Mouse (Mus musculus) myocyte (in vitro differentiated cells): ENCODE measurements around the gene Gpha2. TPM values are rescaled to one million over a fixed set of nuclear protein-coding genes. Genes with fewer than 3 reads are reported as not detected.

Experiments
- H3K27me3 ChIP-seq: one replicate; pipeline ENCODE4 v1.6.1; 2011; ENCODE audit not compliant: control insufficient read depth, insufficient read depth, insufficient read length
- H3K36me3 ChIP-seq: one replicate; pipeline ENCODE4 v1.6.1; 2011; ENCODE audit not compliant: control insufficient read depth, insufficient read depth
- H3K4me2 ChIP-seq: one replicate; pipeline ENCODE4 v1.6.1; 2011; ENCODE audit warnings: low read depth, control low read depth
- H3K4me3 ChIP-seq: one replicate; pipeline ENCODE4 v1.5.1; 2011; ENCODE audit warnings: mild to moderate bottlenecking, control low read depth, moderate library complexity
- H3K79me2 ChIP-seq: one replicate; pipeline ENCODE4 v1.6.1; 2011; ENCODE audit not compliant: control insufficient read depth, insufficient read depth
- H3ac ChIP-seq: one replicate; pipeline ENCODE4 v1.6.1; 2011; ENCODE audit not compliant: control insufficient read depth, insufficient read length
- CEBPB ChIP-seq: IDR thresholded peaks from 2 replicates; pipeline ENCODE4 v1.6.1; 2011; ENCODE audit warnings: mild to moderate bottlenecking, moderate library complexity; ENCODE audit not compliant: poor library complexity, insufficient read depth, severe bottlenecking
- E2F4 ChIP-seq: IDR thresholded peaks from one replicate; pipeline ENCODE4 v1.6.1; 2011; ENCODE audit warnings: mild to moderate bottlenecking, control low read depth, moderate library complexity; ENCODE audit not compliant: insufficient read depth
- MAX ChIP-seq: IDR thresholded peaks from one replicate; pipeline ENCODE4 v1.6.1; 2011; ENCODE audit warnings: low read depth, mild to moderate bottlenecking, control low read depth
- MYOD1 ChIP-seq, 3 experiments: IDR thresholded peaks; one replicate each; pipeline ENCODE4 v1.6.1; 2011; ENCODE audit warnings: control low read depth in 2 of 3, low read depth in 2 of 3, mild to moderate bottlenecking in 2 of 3, moderate library complexity in 1 of 3; ENCODE audit not compliant: insufficient read length in 2 of 3, control insufficient read depth in 1 of 3
- MYOG ChIP-seq, 3 experiments: IDR thresholded peaks; one replicate each; pipeline ENCODE4 v1.6.1; 2011; ENCODE audit warnings: control low read depth in 2 of 3, low read depth in 2 of 3, mild to moderate bottlenecking in 2 of 3; ENCODE audit not compliant: insufficient read length in 2 of 3, control insufficient read depth in 1 of 3, insufficient read depth in 1 of 3
- POLR2A ChIP-seq: IDR thresholded peaks from one replicate; pipeline ENCODE4 v1.6.1; 2011; ENCODE audit warnings: low read depth, mild to moderate bottlenecking, control low read depth, moderate library complexity; ENCODE audit not compliant: insufficient read length
- POLR2AphosphoS2 ChIP-seq: IDR thresholded peaks from one replicate; pipeline ENCODE4 v1.6.1; 2011; ENCODE audit warnings: low read depth, control low read depth; ENCODE audit not compliant: insufficient read length
- REST ChIP-seq: IDR thresholded peaks from one replicate; pipeline ENCODE4 v1.6.1; 2011; ENCODE audit warnings: mild to moderate bottlenecking, control low read depth, moderate library complexity; ENCODE audit not compliant: insufficient read depth, insufficient read length
- SRF ChIP-seq: IDR thresholded peaks from one replicate; pipeline ENCODE4 v1.6.1; 2011; ENCODE audit warnings: low read depth; ENCODE audit not compliant: control insufficient read depth, insufficient read length
- TCF12 ChIP-seq: IDR thresholded peaks from one replicate; pipeline ENCODE4 v1.6.1; 2011; ENCODE audit warnings: mild to moderate bottlenecking, control low read depth; ENCODE audit not compliant: poor library complexity, insufficient read depth, severe bottlenecking
- TCF3 ChIP-seq: IDR thresholded peaks from one replicate; pipeline ENCODE4 v1.6.1; 2011; ENCODE audit warnings: low read depth, control low read depth; ENCODE audit not compliant: insufficient read length
- USF1 ChIP-seq: IDR thresholded peaks from one replicate; pipeline ENCODE4 v1.6.1; 2011; ENCODE audit warnings: low read depth, mild to moderate bottlenecking, control low read depth, moderate library complexity
- polyA plus RNA-seq: library from polyadenylated mRNA; unstranded; fragments of >200 nt; fragmentation: generic; extraction: Trizol; gene quantifications from one replicate; pipeline ENCODE4 v1.2.1, GENCODE M21; 2012; ENCODE audit warnings: missing spikeins

Gene Gpha2
- polyA plus RNA-seq, 1 experiment = 0.40 TPM

DNA sequence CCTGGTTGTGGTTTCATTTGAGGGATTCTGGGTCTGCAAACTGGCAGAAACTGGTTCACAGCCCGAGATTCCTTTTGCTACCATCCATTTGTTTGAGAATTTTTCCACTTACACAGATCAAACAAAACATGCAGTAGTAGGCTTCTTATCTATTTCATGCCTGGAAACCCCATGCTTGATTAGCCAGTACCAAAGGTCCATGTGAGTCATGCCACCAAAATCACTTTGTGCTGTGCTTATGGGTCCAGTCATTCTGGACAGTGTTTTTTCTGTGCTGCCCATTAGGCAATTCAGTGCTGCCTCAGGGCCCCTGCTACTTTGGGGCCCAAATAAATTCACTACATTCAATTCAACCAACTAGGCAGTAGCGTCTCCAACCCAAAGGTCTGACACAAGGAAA, 21.9 kb upstream of the Gpha2 start:
- H3K4me2 ChIP-seq = no peak overlapping the region
- H3ac ChIP-seq = no peak overlapping the region
- no peaks in the 10 kb centered on the region for H3K36me3 ChIP-seq
- no peak overlapping the region for H3K4me3 ChIP-seq
- H3K27me3 ChIP-seq = peaks cover 16% of the 10 kb centered on the region
- H3K79me2 ChIP-seq = no peaks in the 10 kb centered on the region
- no peak for TF ChIP-seq POLR2AphosphoS2
- no peak for TF ChIP-seq SRF

- no peaks in the 10 kb centered on the region for H3K79me2 ChIP-seq
- TF ChIP-seq USF1 = no peak
- no peak for TF ChIP-seq E2F4
- TF ChIP-seq TCF12 = no peak
- TF ChIP-seq POLR2AphosphoS2 = no peak
- no peak for TF ChIP-seq POLR2A
- TF ChIP-seq CEBPB = no peak
- no peak for TF ChIP-seq MYOG (IDR thresholded peaks at IDR 0.05; ENCODE audit: control insufficient read depth in 1 of 3, insufficient read depth in 1 of 3, insufficient read length in 2 of 3, low read depth in 2 of 3)
- no peak for TF ChIP-seq SRF
- no peak for TF ChIP-seq MAX
- no peak for TF ChIP-seq REST
- no peak for TF ChIP-seq TCF3
- H3K36me3 ChIP-seq = no peaks in the 10 kb centered on the region
- H3K4me2 ChIP-seq = no peak overlapping the region
- H3ac ChIP-seq = no peak overlapping the region
- H3K27me3 ChIP-seq = no peaks in the 10 kb centered on the region
- H3K4me3 ChIP-seq = no peak overlapping the region
Measured at GRCm38 (mm10) chr19:6206716-6207115, 19.5 kb upstream of the Gpha2 start.

DNA sequence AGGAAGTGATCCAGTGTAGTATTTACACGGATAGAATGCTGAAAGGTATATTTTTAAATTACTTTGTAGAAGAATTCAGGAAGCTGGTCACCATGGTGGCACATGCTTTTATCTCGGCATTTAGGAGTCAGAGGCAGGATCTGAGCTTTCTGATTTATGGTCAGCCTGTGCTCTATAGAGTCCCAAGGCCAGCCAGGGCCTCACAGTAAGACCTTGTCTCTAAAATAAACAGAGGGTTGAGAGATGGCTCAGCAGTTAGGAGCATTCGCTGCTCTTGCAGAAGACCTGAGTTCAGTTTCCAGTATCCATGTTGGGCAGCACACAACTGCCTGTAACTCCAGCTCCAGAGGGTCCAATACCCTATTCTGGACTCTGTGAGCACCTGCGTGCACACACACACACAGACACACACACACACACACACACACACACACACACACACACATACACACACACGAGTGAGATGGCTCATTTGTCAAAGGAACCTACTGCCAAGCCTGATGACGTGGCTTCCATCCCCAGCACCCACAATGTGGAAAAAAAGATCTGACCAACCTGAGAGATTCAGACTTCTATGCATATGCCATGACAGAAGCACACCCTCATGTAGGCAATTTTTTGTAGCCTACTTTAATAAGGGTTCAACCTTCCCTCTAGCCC, 10.0 kb upstream of the Gpha2 start:
- H3K36me3 ChIP-seq = no peaks in the 10 kb centered on the region
- no peak overlapping the region for H3ac ChIP-seq
- TF ChIP-seq E2F4 (no peak), MYOG (IDR thresholded peaks at IDR 0.05; ENCODE audit: control insufficient read depth in 1 of 3, insufficient read depth in 1 of 3, insufficient read length in 2 of 3, low read depth in 2 of 3) (no peak), POLR2AphosphoS2 (no peak), TCF3 (no peak), POLR2A (no peak), SRF (no peak), USF1 (no peak), REST (no peak), MAX (no peak), MYOD1 (IDR thresholded peaks at IDR 0.05; ENCODE audit: control insufficient read depth in 1 of 3, insufficient read length in 2 of 3, low read depth in 2 of 3) (no peak), CEBPB (no peak), TCF12 (no peak)
- H3K27me3 ChIP-seq = peaks cover 33% of the 10 kb centered on the region
- no peak overlapping the region for H3K4me3 ChIP-seq
- H3K4me2 ChIP-seq = no peak overlapping the region
- H3K79me2 ChIP-seq = no peaks in the 10 kb centered on the region

GRCm38 (mm10) chr19:6218606-6219005, 7.6 kb upstream of the Gpha2 start:
- H3K27me3 ChIP-seq = peaks cover 35% of the 10 kb centered on the region
- no peaks in the 10 kb centered on the region for H3K79me2 ChIP-seq
- H3K36me3 ChIP-seq = no peaks in the 10 kb centered on the region
- no peak overlapping the region for H3K4me3 ChIP-seq
- no peak overlapping the region for H3ac ChIP-seq
- TF ChIP-seq MYOD1 (IDR thresholded peaks at IDR 0.05; ENCODE audit: control insufficient read depth in 1 of 3, insufficient read length in 2 of 3, low read depth in 2 of 3) (no peak), USF1 (no peak), MAX (no peak), E2F4 (no peak)
- H3K4me2 ChIP-seq = no peak overlapping the region

DNA sequence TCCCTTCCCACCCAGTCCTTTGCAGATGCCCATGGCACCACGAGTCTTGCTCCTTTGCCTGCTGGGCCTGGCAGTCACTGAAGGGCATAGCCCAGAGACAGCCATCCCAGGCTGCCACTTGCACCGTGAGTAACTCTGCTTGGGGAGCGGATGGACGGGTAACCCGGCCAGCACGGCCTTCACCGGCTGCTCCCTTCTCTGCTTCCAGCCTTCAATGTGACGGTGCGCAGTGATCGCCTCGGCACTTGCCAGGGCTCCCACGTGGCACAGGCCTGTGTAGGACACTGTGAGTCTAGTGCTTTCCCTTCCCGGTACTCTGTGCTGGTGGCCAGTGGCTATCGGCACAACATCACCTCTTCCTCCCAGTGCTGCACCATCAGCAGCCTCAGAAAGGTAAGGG, 583 bp downstream of the Gpha2 start:
- TF ChIP-seq POLR2AphosphoS2 = peak; percentile 31
- TF ChIP-seq CEBPB = no peak
- no peak for TF ChIP-seq SRF
- TF ChIP-seq POLR2A = no peak
- no peak for TF ChIP-seq MAX
- TF ChIP-seq MYOD1 (IDR thresholded peaks at IDR 0.05; ENCODE audit: control insufficient read depth in 1 of 3, insufficient read length in 2 of 3, low read depth in 2 of 3) = no peak
- no peak for TF ChIP-seq E2F4
- Histone ChIP-seq H3K4me3 (no peak overlapping the region), H3ac (no peak overlapping the region), H3K4me2 (no peak overlapping the region), H3K79me2 (no peaks in the 10 kb centered on the region), H3K36me3 (peaks cover 4% of the 10 kb centered on the region), H3K27me3 (peaks cover 9% of the 10 kb centered on the region)
